Mouse (Mus musculus) forebrain, embryonic 12.5 days (tissue): ENCODE results near the gene Pdx1. TPM values are rescaled to one million over a fixed set of nuclear protein-coding genes. Genes with fewer than 3 reads are reported as not detected.
A peak's percentile ranks its signal among the peaks of the same experiment; 100 is the strongest.

Experiments used
- ATAC-seq: fragments of 200-750 bp; cut with Nextera tagmentation; 2 replicates; pipeline ENCODE4 v1.8.0; 2017; ENCODE audit warnings: moderate TSS enrichment; ENCODE audit not compliant: low FRiP score
- H3K27ac ChIP-seq: fragments of 300-500 bp; sonication (generic); 2 replicates; pipeline ENCODE4 v1.5.1; 2016; ENCODE audit warnings: mild to moderate bottlenecking
- H3K27me3 ChIP-seq: fragments of 300-500 bp; sonication (generic); 2 replicates; pipeline ENCODE4 v1.6.1; 2016; ENCODE audit warnings: mild to moderate bottlenecking
- H3K36me3 ChIP-seq: fragments of 300-500 bp; sonication (generic); replicated peaks from 2 replicates; pipeline ENCODE4 v1.6.1; 2016; ENCODE audit warnings: mild to moderate bottlenecking
- H3K4me1 ChIP-seq: fragments of 300-500 bp; sonication (generic); 2 replicates; pipeline ENCODE4 v1.6.1; 2016
- H3K4me2 ChIP-seq: fragments of 300-500 bp; sonication (generic); 2 replicates; pipeline ENCODE4 v1.6.1; 2016; ENCODE audit warnings: mild to moderate bottlenecking, moderate library complexity
- H3K4me3 ChIP-seq: fragments of 300-500 bp; sonication (generic); replicated peaks from 2 replicates; pipeline ENCODE4 v1.5.1; 2016; ENCODE audit warnings: mild to moderate bottlenecking
- H3K9ac ChIP-seq: fragments of 300-500 bp; sonication (generic); 2 replicates; pipeline ENCODE4 v1.6.1; 2016; ENCODE audit warnings: mild to moderate bottlenecking
- H3K9me3 ChIP-seq: fragments of 300-500 bp; sonication (generic); 2 replicates; pipeline ENCODE4 v1.6.1; 2016
- WGBS: fragments of 180-500 bp; shearing (Covaris S2); methylation state at CpG from one replicate; pipeline ENCODE4 v1.1.7; 2016; 5-methylcytosine and 5-hydroxymethylcytosine counted together
- polyA plus RNA-seq: library from polyadenylated mRNA; unstranded; fragments of >200 nt; fragmentation: Nextera tagmentation; extraction: Ambion mirVana; gene quantifications from 2 replicates; pipeline ENCODE4 v1.2.1, GENCODE M21; 2016

Gene Pdx1
- polyA plus RNA-seq, 1 experiment from 2014 or later = not detected

DNA sequence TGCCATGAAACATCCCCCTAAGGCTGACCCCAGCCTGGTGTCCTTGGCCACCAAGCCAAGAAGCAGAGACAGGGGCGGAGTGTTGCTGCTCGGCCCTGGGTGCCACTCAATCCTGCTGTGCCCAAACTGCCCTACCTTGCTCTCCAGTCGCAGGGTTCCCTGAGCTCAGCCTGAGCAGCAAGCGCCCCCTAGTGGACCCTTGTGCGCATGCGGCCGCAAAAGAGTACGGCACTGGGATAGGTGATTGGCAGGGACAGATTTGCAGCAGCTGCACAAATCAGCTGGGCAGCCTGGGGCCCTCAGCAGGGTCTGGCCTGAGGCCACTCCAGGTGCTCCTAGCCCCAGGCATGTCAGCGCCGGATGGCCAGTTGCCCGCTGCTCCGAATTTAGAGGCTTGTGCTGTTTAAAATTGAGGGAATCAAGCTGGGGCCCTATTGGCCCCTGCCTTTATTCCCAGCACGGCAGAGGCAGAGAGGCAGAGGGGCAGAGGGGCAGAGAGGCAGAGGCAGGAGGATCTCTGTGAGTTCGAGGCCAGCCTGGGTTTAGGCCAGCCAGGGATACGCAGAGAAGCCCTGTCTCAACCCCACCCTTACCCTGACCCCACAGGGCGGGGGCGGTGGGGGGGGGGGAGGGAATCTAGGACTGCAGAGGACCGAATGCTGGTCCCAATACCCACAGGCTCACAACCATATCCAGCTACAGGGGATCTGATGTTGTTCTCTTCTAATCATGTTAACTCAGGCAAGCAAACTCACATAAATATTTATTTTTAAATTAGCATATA lies 23.6 kb downstream of the Pdx1 start:
- Histone ChIP-seq H3K27ac (no peak overlapping the region), H3K4me3 (no peak overlapping the region), H3K9me3 (no peaks in the 10 kb centered on the region), H3K4me1 (no peaks in the 10 kb centered on the region), H3K36me3 (no peaks in the 10 kb centered on the region), H3K9ac (no peak overlapping the region), H3K4me2 (no peak overlapping the region), H3K27me3 (peaks cover 83% of the 10 kb centered on the region)
- WGBS = 18% methylated on average over 18 of the region's 18 CpGs
- ATAC-seq = peak; percentile 65

DNA sequence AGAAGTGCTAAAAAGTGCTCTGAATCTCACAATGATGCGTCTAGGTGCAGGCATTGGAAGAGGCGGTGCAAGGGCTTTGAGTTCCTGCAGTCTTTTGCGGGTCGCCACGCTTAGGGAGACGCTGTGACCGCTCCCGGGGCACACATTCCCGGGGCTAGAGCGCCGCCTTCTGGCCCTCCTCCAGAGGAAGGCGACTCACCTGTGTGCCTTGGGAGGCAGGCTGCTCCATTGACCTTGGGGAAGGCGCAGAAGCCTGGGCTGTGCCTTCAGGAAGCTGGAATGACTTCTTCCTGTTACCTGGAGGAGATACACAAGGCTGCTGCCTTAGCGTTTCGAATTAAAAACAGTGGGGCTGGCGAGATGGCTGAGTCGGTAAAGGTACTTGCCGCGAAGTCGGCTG lies 24.4 kb downstream of the Pdx1 start:
- no peaks in the 10 kb centered on the region for H3K9me3 ChIP-seq
- no peak overlapping the region for H3K9ac ChIP-seq
- WGBS = 9% methylated on average over 20 of the region's 20 CpGs
- no peak overlapping the region for H3K4me2 ChIP-seq
- H3K4me1 ChIP-seq = 0 out of 2 replicates have a peak, but pooled peaks cover 1% of the 10 kb centered on the region
- no peak overlapping the region for H3K27ac ChIP-seq
- H3K27me3 ChIP-seq = peaks cover 85% of the 10 kb centered on the region
- H3K36me3 ChIP-seq = no peaks in the 10 kb centered on the region
- ATAC-seq = no peak
- H3K4me3 ChIP-seq = no peak overlapping the region

DNA sequence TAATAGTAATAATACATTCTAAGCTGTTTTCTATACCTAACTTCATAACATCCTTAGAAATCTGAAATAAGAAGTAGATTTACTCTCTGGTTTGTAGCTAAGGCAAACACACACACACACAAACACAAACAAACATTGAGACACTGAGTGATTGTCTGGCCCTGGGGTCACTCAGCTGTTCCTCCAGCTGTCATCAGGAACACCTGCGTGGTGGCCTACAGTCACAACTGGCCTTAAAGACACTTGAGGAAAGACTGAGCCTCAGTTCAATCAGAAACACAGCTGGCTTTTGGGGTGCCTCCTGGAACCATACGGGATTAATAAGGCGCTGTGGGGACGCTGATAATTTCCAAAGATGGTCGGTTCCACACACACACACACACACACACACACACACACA lies 27.5 kb downstream of the Pdx1 start:
- H3K4me1 ChIP-seq = peaks cover 10% of the 10 kb centered on the region
- no peak overlapping the region for H3K9ac ChIP-seq
- H3K9me3 ChIP-seq = no peaks in the 10 kb centered on the region
- 60% methylated on average over 5 of the region's 5 CpGs for WGBS
- H3K4me2 ChIP-seq = no peak overlapping the region
- H3K27ac ChIP-seq = no peak overlapping the region
- peaks cover 99% of the 10 kb centered on the region for H3K27me3 ChIP-seq
- no peak for ATAC-seq
- no peak overlapping the region for H3K4me3 ChIP-seq
- H3K36me3 ChIP-seq = no peaks in the 10 kb centered on the region

DNA sequence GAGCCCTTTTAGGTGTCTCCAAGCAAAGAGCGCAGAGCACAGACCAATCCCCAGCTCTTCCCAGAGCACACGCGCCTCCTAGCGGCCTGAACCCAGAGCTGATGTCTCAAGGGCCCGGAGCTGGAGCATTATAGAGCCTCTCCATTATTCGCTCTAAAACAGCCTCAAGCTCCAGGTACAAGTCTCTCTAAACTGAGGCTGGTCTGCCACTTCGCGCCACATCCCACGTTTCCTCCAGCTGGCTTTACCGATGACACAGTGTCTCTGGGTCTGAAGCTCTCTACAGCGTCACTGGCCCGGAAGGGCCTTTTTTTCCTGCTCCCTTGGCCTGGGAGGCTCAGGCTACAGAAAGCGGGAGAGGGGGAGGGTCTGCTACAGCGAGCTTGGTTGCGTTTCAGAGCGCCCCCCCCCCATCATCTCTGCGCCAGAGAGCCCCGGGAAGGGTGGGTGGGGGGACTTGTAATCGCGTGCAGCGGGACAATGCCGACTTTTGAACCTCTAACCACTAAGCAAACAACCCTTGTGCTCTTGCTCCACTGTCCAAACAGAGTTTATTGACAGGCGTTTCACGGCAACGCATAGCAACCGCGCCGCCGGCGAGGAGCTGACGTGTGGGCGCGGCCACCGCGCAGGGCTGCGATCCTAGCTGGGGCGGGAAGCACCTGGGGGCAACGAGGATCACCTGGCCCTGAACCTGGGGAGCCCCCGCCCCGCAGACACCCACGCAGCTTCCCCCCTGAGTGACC lies 29.7 kb downstream of the Pdx1 start:
- peak; percentile 61; the same call in 1 of the 2 replicates for ATAC-seq
- peaks cover 15% of the 10 kb centered on the region for H3K4me1 ChIP-seq
- peak overlapping the region; percentile 34 for H3K4me2 ChIP-seq
- WGBS = under 1% methylated on average over 41 of the region's 41 CpGs
- no peaks in the 10 kb centered on the region for H3K9me3 ChIP-seq
- H3K27ac ChIP-seq = no peak overlapping the region
- H3K9ac ChIP-seq = no peak overlapping the region
- peaks cover 99% of the 10 kb centered on the region for H3K27me3 ChIP-seq
- H3K36me3 ChIP-seq = no peaks in the 10 kb centered on the region
- H3K4me3 ChIP-seq = peak overlapping the region; percentile 16; the same call in 1 of the 2 replicates

DNA sequence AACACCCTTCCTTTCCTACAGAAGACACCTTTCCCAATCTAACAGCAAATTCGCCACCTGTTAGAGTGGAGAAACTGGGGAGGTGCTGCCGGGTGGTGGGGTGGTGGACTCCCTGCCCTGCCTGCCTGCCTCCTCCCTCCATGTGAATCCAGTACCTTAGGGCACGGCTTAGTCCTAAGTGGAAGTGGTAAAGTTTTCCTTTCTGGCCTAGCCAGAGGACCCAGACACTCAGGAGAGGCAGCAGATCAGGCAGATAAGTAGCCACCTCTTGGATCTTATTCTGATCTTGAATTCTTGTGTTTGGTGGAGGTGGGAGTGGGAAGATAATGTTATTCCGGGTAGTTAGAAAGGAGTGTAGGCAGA lies 30.2 kb downstream of the Pdx1 start:
- peaks cover 20% of the 10 kb centered on the region for H3K4me1 ChIP-seq
- H3K27ac ChIP-seq = no peak overlapping the region
- no peaks in the 10 kb centered on the region for H3K36me3 ChIP-seq
- peaks cover 99% of the 10 kb centered on the region for H3K27me3 ChIP-seq
- H3K9ac ChIP-seq = no peak overlapping the region
- no peak for ATAC-seq
- 4% methylated on average over 4 of the region's 4 CpGs for WGBS
- peak overlapping the region; percentile 34 for H3K4me2 ChIP-seq
- 0 out of 2 replicates have a peak overlapping the region, but pooled peaks have one; percentile 16 for H3K4me3 ChIP-seq
- H3K9me3 ChIP-seq = no peaks in the 10 kb centered on the region

DNA sequence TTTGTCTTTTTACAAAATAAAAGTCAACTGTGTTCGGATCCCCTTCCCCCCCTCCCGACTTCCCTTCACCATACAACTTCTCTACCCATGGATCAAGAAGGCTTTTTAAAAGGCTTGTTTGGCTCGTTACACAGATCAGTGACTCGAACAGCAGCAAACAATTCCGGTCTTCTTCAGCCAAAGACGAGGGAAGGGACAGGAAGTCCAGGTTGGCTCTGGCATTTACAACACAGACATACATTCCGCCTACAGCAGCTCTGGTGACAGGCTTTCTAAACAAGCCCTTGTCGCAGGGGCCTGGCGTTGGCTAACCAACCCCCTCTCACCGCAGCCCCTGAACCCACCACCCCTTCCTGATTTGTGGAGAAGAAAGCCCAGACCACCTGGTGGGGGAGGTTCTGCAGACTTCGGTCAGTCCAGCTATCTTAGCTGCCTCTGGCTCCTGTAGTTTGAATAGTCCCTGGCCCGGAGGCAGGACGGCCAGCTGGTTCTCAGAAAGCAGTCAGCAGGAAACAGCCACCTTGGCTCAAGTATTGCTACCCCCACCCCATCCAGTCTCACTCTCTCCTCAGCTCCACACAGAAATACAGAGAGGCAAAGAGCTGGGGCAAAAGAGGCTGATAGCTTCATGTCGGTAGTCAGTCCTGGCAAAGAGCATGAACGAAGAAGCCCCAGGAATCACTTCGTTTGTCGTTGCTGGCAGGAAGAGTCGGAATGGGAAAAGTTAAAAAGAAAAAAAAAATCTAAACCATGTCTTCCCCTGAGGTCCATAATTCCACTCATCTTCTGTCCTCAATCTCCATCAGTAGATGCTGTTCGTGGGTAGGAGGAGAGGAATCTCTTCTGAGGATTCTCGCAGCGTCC lies 31.4 kb downstream of the Pdx1 start:
- H3K9ac ChIP-seq = no peak overlapping the region
- peaks cover 21% of the 10 kb centered on the region for H3K4me1 ChIP-seq
- H3K4me2 ChIP-seq = no peak overlapping the region
- no peak for ATAC-seq
- peaks cover 100% of the 10 kb centered on the region for H3K27me3 ChIP-seq
- no peak overlapping the region for H3K27ac ChIP-seq
- 1% methylated on average over 21 of the region's 21 CpGs for WGBS
- H3K36me3 ChIP-seq = no peaks in the 10 kb centered on the region
- no peak overlapping the region for H3K4me3 ChIP-seq
- no peaks in the 10 kb centered on the region for H3K9me3 ChIP-seq

DNA sequence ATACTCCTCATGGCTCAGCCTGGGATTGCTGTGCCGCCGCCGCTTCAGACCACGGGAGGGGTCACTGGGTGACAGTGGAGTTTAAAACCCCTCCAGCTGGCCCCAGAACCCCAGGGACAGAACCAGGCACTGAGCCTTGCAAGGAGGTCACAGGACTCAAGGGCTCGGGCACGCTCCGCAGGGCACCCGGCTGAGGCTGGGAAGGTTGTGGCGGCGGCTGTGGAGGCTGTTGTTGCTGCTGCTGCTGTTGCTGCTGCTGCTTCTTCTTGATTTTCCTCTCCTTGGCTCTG lies 32.0 kb downstream of the Pdx1 start:
- under 1% methylated on average over 10 of the region's 10 CpGs for WGBS
- no peak for ATAC-seq
- no peaks in the 10 kb centered on the region for H3K9me3 ChIP-seq
- H3K27me3 ChIP-seq = peaks cover 100% of the 10 kb centered on the region
- no peak overlapping the region for H3K27ac ChIP-seq
- H3K9ac ChIP-seq = no peak overlapping the region
- no peaks in the 10 kb centered on the region for H3K36me3 ChIP-seq
- no peak overlapping the region for H3K4me3 ChIP-seq
- H3K4me2 ChIP-seq = no peak overlapping the region
- H3K4me1 ChIP-seq = peaks cover 26% of the 10 kb centered on the region

DNA sequence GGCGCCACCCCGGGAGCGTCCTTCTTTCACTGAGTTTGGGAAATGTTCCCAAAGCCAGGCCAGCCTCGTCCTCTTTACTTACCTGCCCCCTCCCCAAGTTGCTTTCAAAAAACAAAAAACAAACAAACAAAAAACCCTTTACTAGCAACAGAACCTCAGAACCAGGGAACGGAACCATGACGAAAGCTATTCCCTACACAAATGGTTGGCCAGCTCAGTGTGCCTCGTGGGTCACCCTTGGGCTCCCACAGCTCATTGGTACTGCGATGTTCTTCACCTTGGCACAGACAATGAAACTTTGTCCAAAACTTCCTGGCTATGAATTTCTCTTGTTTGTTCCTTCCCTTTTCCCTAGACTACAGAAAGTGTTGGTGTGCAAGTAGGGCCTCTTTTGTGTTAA lies 32.4 kb downstream of the Pdx1 start:
- Histone ChIP-seq H3K4me2 (no peak overlapping the region), H3K27ac (no peak overlapping the region), H3K36me3 (no peaks in the 10 kb centered on the region), H3K27me3 (peaks cover 100% of the 10 kb centered on the region), H3K9me3 (no peaks in the 10 kb centered on the region), H3K4me3 (no peak overlapping the region), H3K4me1 (peaks cover 26% of the 10 kb centered on the region), H3K9ac (no peak overlapping the region)
- ATAC-seq = no peak
- WGBS = 3% methylated on average over 8 of the region's 8 CpGs

DNA sequence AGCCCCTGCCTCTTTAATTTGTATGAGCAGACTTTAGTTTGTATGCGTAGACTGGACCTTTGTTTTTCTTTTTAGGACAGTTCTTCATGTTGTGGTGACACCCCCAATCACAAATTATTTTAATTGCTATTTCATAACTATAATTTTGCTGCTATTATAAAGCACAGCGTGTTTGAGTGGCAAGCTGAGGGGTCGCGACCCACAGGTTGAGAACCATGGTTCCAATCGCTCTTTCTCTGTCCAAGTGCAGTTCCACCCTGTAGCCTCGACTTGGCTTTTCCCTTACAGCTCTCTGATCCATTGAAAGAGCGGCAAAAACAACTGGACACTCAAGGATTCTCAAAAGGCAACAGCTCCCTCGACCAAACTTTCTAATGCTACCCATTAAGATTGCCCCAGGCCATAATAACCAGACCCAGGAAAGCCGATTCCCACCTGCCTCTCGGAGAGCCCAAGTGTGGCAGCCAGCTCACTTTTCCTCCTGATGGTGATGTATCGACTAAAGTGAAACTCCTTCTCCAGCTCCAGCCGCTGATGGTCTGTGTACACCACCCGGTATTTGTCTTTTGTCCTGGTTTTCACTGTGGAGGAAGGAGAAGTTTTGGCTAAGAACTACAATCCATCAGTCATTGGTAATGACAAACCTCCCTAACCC lies 33.1 kb downstream of the Pdx1 start:
- Histone ChIP-seq H3K27me3 (peaks cover 100% of the 10 kb centered on the region), H3K27ac (no peak overlapping the region), H3K9ac (no peak overlapping the region), H3K9me3 (no peaks in the 10 kb centered on the region), H3K36me3 (no peaks in the 10 kb centered on the region), H3K4me1 (peaks cover 26% of the 10 kb centered on the region), H3K4me3 (no peak overlapping the region), H3K4me2 (no peak overlapping the region)
- 4% methylated on average over 13 of the region's 13 CpGs for WGBS
- ATAC-seq = no peak

DNA sequence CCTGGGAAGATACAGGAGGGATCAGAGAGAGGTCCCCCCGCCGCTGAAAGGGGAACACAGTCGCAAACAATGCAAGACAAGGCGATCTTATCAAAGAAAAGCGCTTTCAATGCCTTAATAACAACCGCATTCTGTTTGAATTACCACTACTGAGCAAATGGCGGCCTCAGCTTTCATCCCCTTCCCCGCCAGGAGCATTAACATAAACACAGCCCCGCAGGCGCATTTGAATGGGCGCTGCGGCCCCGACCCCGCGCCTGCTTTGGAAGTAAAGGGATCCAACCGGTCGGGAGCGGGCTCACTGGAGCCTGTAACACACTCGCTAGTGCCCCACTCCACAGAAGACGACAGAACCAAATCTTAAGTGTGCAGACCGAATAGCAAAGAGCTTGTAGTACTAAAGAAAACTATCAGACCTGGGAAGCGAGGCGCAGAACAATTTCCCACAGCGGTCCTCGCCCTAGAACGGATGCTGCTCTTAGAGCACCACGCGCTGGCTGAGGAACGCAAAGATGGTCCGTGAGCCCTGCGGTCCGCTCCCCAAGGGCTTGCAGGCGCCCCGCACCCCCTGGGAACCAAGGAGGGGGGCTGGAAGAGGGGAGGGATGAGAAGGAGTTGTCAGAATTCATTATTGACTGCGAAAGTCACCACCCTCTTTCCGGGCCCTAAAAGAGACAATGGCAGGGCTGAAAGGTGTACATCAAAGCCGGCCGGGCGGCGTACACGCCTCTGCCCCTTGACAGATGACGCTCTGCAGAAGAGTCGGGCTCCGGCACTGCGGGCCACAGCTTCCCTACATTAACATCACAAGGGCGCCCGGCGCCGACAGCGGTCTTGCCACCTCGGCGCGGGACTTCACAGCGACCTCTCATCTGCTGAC lies 34.8 kb downstream of the Pdx1 start:
- no peak for ATAC-seq
- Histone ChIP-seq H3K9me3 (no peaks in the 10 kb centered on the region), H3K4me1 (peaks cover 21% of the 10 kb centered on the region), H3K27me3 (peaks cover 100% of the 10 kb centered on the region), H3K4me3 (no peak overlapping the region), H3K36me3 (no peaks in the 10 kb centered on the region), H3K4me2 (peak overlapping the region; percentile 4; the same call in 1 of the 2 replicates), H3K27ac (no peak overlapping the region), H3K9ac (no peak overlapping the region)
- WGBS = under 1% methylated on average over 54 of the region's 54 CpGs

DNA sequence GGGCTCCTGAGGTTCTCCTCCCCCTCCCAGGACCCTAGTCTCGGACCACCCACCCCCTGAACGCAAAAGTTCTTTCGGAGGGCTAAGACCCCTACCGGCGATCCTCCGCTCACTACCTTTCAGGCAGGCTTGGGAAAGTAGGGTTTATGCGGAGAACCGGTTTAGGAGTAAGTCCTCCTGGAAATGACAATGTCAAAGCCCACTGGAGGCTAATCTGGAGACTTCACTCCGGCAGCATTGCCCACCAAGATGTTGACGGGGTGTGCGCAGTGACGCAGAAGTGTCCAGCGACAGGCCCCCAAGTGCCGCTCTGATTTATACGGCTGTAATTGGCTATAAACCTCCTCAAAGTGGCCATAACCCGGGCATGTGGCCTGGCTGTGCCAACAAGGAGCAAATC lies 35.4 kb downstream of the Pdx1 start:
- Histone ChIP-seq H3K9ac (no peak overlapping the region), H3K9me3 (no peaks in the 10 kb centered on the region), H3K4me3 (no peak overlapping the region), H3K4me2 (no peak overlapping the region), H3K27me3 (peaks cover 100% of the 10 kb centered on the region), H3K4me1 (peaks cover 16% of the 10 kb centered on the region), H3K36me3 (no peaks in the 10 kb centered on the region), H3K27ac (no peak overlapping the region)
- ATAC-seq = no peak
- 1% methylated on average over 16 of the region's 16 CpGs for WGBS
